Mouse (Mus musculus): Measurements from ENCODE around the gene Ddb1.

DNA sequence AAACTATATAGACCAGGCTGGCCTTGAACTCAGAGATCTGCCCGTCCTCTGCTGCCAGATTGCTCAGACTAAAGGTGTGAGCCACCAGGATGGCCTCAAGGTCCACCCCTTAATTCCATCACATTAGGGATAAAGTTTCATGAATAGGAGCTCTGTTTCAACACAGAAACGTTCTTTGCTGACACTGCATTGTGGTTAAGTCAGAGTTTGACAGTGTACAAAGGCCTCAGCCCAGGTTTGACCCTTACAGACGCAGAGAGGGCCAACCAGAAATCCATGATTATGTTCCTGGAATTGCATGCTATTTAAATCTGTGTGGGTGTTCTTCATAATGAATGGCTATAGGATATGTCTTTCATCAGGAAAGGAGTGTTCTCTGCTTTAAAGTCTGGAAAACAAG, 14.8 kb upstream of the Ddb1 start:
- TF ChIP-seq CTCF (IDR thresholded peaks at IDR 0.05; ENCODE audit: insufficient read depth, low read length) (no peak), POLR2A (IDR thresholded peaks at IDR 0.05; ENCODE audit: borderline replicate concordance, extremely low read depth, low read depth, low read length) (no peak)

All from lung, adult 2 months (tissue).